Mouse (Mus musculus): ENCODE measurements at regions not wholly inside any gene's neighbourhood (a gene's known extent, or its start where the extent isn't known, plus 50 kb on each side); places are given as distances from the start of the nearest gene placed in this dataset.

- Histone ChIP-seq H3K36me3 (ENCODE audit: control insufficient read depth in 1 of 2, insufficient read depth in 2 of 2, low read length in 2 of 2) (no peaks in the 10 kb centered on the region), H3K9me3 (replicated peaks; ENCODE audit: insufficient read depth, low read length) (no peaks in the 10 kb centered on the region), H3K27me3 (ENCODE audit: control insufficient read depth in 1 of 2, insufficient read depth in 2 of 2, low read length in 2 of 2) (no peaks in the 10 kb centered on the region), H3K27ac (ENCODE audit: control insufficient read depth, low read depth, low read length) (no peak overlapping the region), H3K4me1 (ENCODE audit: control insufficient read depth in 1 of 2, insufficient read depth in 2 of 2, low read length in 2 of 2) (no peaks in the 10 kb centered on the region), H3K4me3 (ENCODE audit: control insufficient read depth in 1 of 2, insufficient read depth in 1 of 2, low read depth in 2 of 2, low read length in 2 of 2) (no peak overlapping the region), H3K79me2 (ENCODE audit: control insufficient read depth, insufficient read depth, low read length, poor library complexity) (no peaks in the 10 kb centered on the region), H3K9ac (ENCODE audit: control insufficient read depth, low read depth, low read length, poor library complexity, severe bottlenecking) (no peak overlapping the region)
- no peak for TF ChIP-seq HCFC1 (IDR thresholded peaks at IDR 0.05; ENCODE audit: low read depth, low read length)
- no peak for TF ChIP-seq MYB (IDR thresholded peaks at IDR 0.05; ENCODE audit: low read depth, low read length)
- no peak for TF ChIP-seq TAL1 (IDR thresholded peaks at IDR 0.05; ENCODE audit: low read length)
- TF ChIP-seq UBTF (IDR thresholded peaks at IDR 0.05; ENCODE audit: borderline replicate concordance, insufficient read depth, low read depth, low read length), result no peak
- no peak for TF ChIP-seq GABPA (IDR thresholded peaks at IDR 0.05; ENCODE audit: low read depth, low read length)
- TF ChIP-seq TBP (IDR thresholded peaks at IDR 0.05; ENCODE audit: low read depth, low read length), result no peak
- TF ChIP-seq MAZ (IDR thresholded peaks at IDR 0.05; ENCODE audit: low read depth, low read length), result no peak
- TF ChIP-seq MAFK (IDR thresholded peaks at IDR 0.05; ENCODE audit: borderline replicate concordance, low read depth, low read length), result no peak
- TF ChIP-seq BHLHE40 (IDR thresholded peaks at IDR 0.05; ENCODE audit: borderline replicate concordance, low read depth, low read length), result no peak
- no peak for TF ChIP-seq RCOR1 (IDR thresholded peaks at IDR 0.05; ENCODE audit: low read depth, low read length)
- TF ChIP-seq SMC3 (IDR thresholded peaks at IDR 0.05; ENCODE audit: low read depth, low read length), result no peak
- no peak for TF ChIP-seq ZNF384 (IDR thresholded peaks at IDR 0.05; ENCODE audit: low read depth, low read length)
- TF ChIP-seq NELFE (IDR thresholded peaks at IDR 0.05; ENCODE audit: low read depth, low read length), result no peak
- no peak for TF ChIP-seq JUND (IDR thresholded peaks at IDR 0.05; ENCODE audit: low read depth, low read length)
- DNase-seq (ENCODE audit: low read depth, low spot score), result no peak
Measured at GRCm38 (mm10) chr3:141003561-141003960, 208.6 kb downstream of the Pdha2 start.

- TF ChIP-seq ZMIZ1 (IDR thresholded peaks at IDR 0.05; ENCODE audit: low read depth, low read length), result no peak
- TF ChIP-seq ELF1 (IDR thresholded peaks at IDR 0.05; ENCODE audit: low read depth, low read length), result no peak
- TF ChIP-seq GABPA (IDR thresholded peaks at IDR 0.05; ENCODE audit: low read depth, low read length), result no peak
- no peak for TF ChIP-seq MYC (IDR thresholded peaks at IDR 0.05; ENCODE audit: low read depth, low read length)
- TF ChIP-seq ZKSCAN1 (IDR thresholded peaks at IDR 0.05; ENCODE audit: low read depth, low read length), result no peak
- TF ChIP-seq EP300 (IDR thresholded peaks at IDR 0.05; ENCODE audit: low read depth in 1 of 2, low read length in 2 of 2), result no peak
- TF ChIP-seq USF1 (IDR thresholded peaks at IDR 0.05; ENCODE audit: low read depth, low read length), result no peak
- TF ChIP-seq TCF12 (IDR thresholded peaks at IDR 0.05; ENCODE audit: low read depth, low read length), result no peak
- TF ChIP-seq SIN3A (IDR thresholded peaks at IDR 0.05; ENCODE audit: low read length), result no peak
- no peak for TF ChIP-seq POLR2A (IDR thresholded peaks at IDR 0.05; ENCODE audit: control insufficient read depth in 1 of 2, insufficient read depth in 1 of 2, low read depth in 1 of 2, low read length in 2 of 2, poor library complexity in 1 of 2)
- no peak for TF ChIP-seq KAT2A (conservative IDR thresholded peaks at IDR 0.05; ENCODE audit: low read depth, low read length)
- no peak for TF ChIP-seq MAX (IDR thresholded peaks at IDR 0.05; ENCODE audit: low read length)
- no peaks in the 10 kb centered on the region for H3K27me3 ChIP-seq (ENCODE audit: control insufficient read depth in 1 of 2, insufficient read depth in 2 of 2, low read length in 2 of 2)
- no peak overlapping the region for H3K27ac ChIP-seq (ENCODE audit: control insufficient read depth, low read depth, low read length)
- DNase-seq (ENCODE audit: low read depth, low spot score), result no peak
- no peak overlapping the region for H3K4me3 ChIP-seq (ENCODE audit: control insufficient read depth in 1 of 2, insufficient read depth in 1 of 2, low read depth in 2 of 2, low read length in 2 of 2)
- peaks cover 0 to 5% of the 10 kb centered on the region in 2 experiments; a peak in 1 of 4 replicates for H3K4me1 ChIP-seq (ENCODE audit: control insufficient read depth in 1 of 2, insufficient read depth in 2 of 2, low read length in 2 of 2)
- no peaks in the 10 kb centered on the region for H3K9me3 ChIP-seq (replicated peaks; ENCODE audit: insufficient read depth, low read length)
- no peaks in the 10 kb centered on the region for H3K36me3 ChIP-seq (ENCODE audit: control insufficient read depth in 1 of 2, insufficient read depth in 2 of 2, low read length in 2 of 2)
- H3K79me2 ChIP-seq (ENCODE audit: control insufficient read depth, insufficient read depth, low read length, poor library complexity), result no peaks in the 10 kb centered on the region
- no peak overlapping the region for H3K9ac ChIP-seq (ENCODE audit: control insufficient read depth, low read depth, low read length, poor library complexity, severe bottlenecking)
Measured at GRCm38 (mm10) chr3:140988247-140988646, 223.9 kb downstream of the Pdha2 start.

All from MEL (cell line).